Mouse (Mus musculus): ENCODE measurements around the gene Zfp658. TPM values are rescaled to one million over a fixed set of nuclear protein-coding genes. Genes with fewer than 3 reads are reported as not detected.

The Zfp658 gene
- polyA plus RNA-seq, 1 experiment: 1.7 TPM

DNA sequence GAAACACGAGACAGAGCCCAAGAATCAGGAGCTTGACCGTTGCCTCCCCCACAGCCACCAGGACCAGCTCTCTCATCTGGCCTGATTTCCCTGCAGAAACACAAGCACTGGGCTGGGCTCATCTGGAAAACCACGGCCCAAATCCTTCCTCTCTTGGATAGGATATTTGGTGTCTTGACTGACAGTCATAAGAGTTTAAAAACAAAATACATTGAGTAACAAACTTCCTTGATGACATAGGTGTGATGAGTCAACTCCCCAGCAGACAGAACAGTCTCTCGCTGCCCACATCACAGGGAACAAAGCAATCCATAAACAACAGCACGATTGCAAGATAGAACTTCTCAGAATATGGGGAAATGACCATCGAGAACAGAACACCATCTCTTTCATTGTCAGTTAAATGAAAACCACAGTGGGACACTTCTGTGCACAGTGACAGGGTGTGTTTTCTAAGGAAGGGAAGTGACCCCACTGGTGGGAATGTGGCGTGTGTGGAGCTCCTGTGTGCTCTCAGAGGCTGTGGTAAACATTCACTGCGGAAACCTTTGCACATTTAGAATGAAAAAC lies 31.8 kb upstream of the Zfp658 start:
- H3K36me3 ChIP-seq (ENCODE audit: control insufficient read depth, insufficient read depth, low read length, poor library complexity, severe bottlenecking): no peaks in the 10 kb centered on the region
- no peak overlapping the region for H3K27ac ChIP-seq (ENCODE audit: insufficient read depth, low read length)
- H3K9ac ChIP-seq (ENCODE audit: low read depth, poor library complexity, severe bottlenecking): no peak overlapping the region
- no peaks in the 10 kb centered on the region for H3K9me3 ChIP-seq (replicated peaks; ENCODE audit: control insufficient read depth, insufficient read depth, low read length, poor library complexity, severe bottlenecking)
- no peaks in the 10 kb centered on the region for H3K4me1 ChIP-seq (ENCODE audit: control insufficient read depth, insufficient read depth, low read length)
- no peaks in the 10 kb centered on the region for H3K27me3 ChIP-seq (ENCODE audit: control insufficient read depth, insufficient read depth, low read length, poor library complexity, severe bottlenecking)
- no peak for TF ChIP-seq CTCF (IDR thresholded peaks at IDR 0.05; ENCODE audit: low read depth, low read length)
- no peak for TF ChIP-seq EP300 (IDR thresholded peaks at IDR 0.05; ENCODE audit: insufficient read depth, low read depth, low read length)
- TF ChIP-seq POLR2A (IDR thresholded peaks at IDR 0.05; ENCODE audit: insufficient read depth, low read length): no peak
- H3K4me3 ChIP-seq (ENCODE audit: low read depth, low read length): no peak overlapping the region

- Histone ChIP-seq H3K36me3 (ENCODE audit: control insufficient read depth, insufficient read depth, low read length, poor library complexity, severe bottlenecking) (no peaks in the 10 kb centered on the region), H3K27ac (ENCODE audit: insufficient read depth, low read length) (no peak overlapping the region), H3K9ac (ENCODE audit: low read depth, poor library complexity, severe bottlenecking) (no peak overlapping the region), H3K4me3 (ENCODE audit: low read depth, low read length) (no peak overlapping the region), H3K27me3 (ENCODE audit: control insufficient read depth, insufficient read depth, low read length, poor library complexity, severe bottlenecking) (no peaks in the 10 kb centered on the region), H3K9me3 (replicated peaks; ENCODE audit: control insufficient read depth, insufficient read depth, low read length, poor library complexity, severe bottlenecking) (no peaks in the 10 kb centered on the region), H3K4me1 (ENCODE audit: control insufficient read depth, insufficient read depth, low read length) (no peaks in the 10 kb centered on the region)
- no peak for TF ChIP-seq CTCF (IDR thresholded peaks at IDR 0.05; ENCODE audit: low read depth, low read length)
- no peak for TF ChIP-seq EP300 (IDR thresholded peaks at IDR 0.05; ENCODE audit: insufficient read depth, low read depth, low read length)
- TF ChIP-seq POLR2A (IDR thresholded peaks at IDR 0.05; ENCODE audit: insufficient read depth, low read length): no peak
Observed at GRCm38 (mm10) chr7:43532936-43533505, 29.0 kb upstream of the Zfp658 start.

GRCm38 (mm10) chr7:43538524-43538923 lies 23.5 kb upstream of the Zfp658 start:
- TF ChIP-seq EP300 (IDR thresholded peaks at IDR 0.05; ENCODE audit: insufficient read depth, low read depth, low read length) (no peak), CTCF (IDR thresholded peaks at IDR 0.05; ENCODE audit: low read depth, low read length) (no peak), POLR2A (IDR thresholded peaks at IDR 0.05; ENCODE audit: insufficient read depth, low read length) (no peak)
- H3K36me3 ChIP-seq (ENCODE audit: control insufficient read depth, insufficient read depth, low read length, poor library complexity, severe bottlenecking): no peaks in the 10 kb centered on the region

DNA sequence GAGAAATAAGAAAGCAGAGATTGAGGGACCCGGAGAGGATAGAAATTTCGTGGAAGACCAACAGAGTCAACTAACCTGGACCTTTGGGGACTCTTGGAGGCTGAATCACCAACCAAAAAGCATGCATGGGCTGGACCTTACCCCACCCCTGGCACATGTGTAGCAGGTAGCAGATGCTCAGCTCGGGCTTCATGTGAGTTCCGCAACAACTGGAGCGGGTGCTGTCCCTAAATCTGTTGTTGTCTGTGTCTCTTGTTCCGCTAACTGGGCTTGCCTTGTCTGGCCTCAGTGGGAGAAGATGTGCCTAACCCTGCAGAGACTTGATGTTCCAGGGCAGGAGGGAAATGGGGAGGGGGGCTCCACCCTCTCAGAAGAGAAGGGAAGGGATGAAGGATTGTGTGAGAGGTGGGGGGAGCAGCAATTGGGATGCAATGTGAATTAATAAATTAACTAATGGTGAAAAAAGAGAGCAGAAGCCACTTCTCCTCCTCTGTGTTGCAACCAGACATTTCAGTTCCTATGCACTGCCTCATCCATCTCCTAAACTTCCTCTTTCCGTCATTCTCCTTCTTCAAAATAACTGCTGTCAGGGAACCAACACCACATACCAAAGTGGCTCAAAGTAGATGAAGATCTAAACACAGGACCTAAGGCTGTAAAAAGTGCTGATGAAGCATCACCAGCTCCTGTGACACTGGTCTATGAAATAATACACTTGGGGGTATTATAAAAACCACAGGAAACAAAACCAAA lies 17.7 kb upstream of the Zfp658 start, which contains the start of gene Cd33:
TSS of gene Cd33 (minus strand) at position 204 of the 753 bp plus-strand sequence.
- no peak within 1 kb of the TSS for H3K4me3 ChIP-seq (ENCODE audit: low read depth, low read length)
- H3K4me1 ChIP-seq (ENCODE audit: control insufficient read depth, insufficient read depth, low read length): peaks cover 7% of the 10 kb centered on the region
- no peak within 1 kb of the TSS for H3K27ac ChIP-seq (ENCODE audit: insufficient read depth, low read length)
- no peaks in the 10 kb centered on the region for H3K36me3 ChIP-seq (ENCODE audit: control insufficient read depth, insufficient read depth, low read length, poor library complexity, severe bottlenecking)
- no peaks in the 10 kb centered on the region for H3K27me3 ChIP-seq (ENCODE audit: control insufficient read depth, insufficient read depth, low read length, poor library complexity, severe bottlenecking)
- no peak for TF ChIP-seq POLR2A (IDR thresholded peaks at IDR 0.05; ENCODE audit: insufficient read depth, low read length)
- no peak for TF ChIP-seq EP300 (IDR thresholded peaks at IDR 0.05; ENCODE audit: insufficient read depth, low read depth, low read length)
- TF ChIP-seq CTCF (IDR thresholded peaks at IDR 0.05; ENCODE audit: low read depth, low read length): no peak
- H3K9me3 ChIP-seq (replicated peaks; ENCODE audit: control insufficient read depth, insufficient read depth, low read length, poor library complexity, severe bottlenecking): no peaks in the 10 kb centered on the region
- no peak within 1 kb of the TSS for H3K9ac ChIP-seq (ENCODE audit: low read depth, poor library complexity, severe bottlenecking)

More at GRCm38 (mm10) chr7:43538524-43538923, 23.5 kb upstream of the Zfp658 start:
- Histone ChIP-seq H3K9me3 (replicated peaks; ENCODE audit: control insufficient read depth, insufficient read depth, low read length, poor library complexity, severe bottlenecking) (no peaks in the 10 kb centered on the region), H3K4me3 (ENCODE audit: low read depth, low read length) (no peak overlapping the region), H3K9ac (ENCODE audit: low read depth, poor library complexity, severe bottlenecking) (no peak overlapping the region), H3K4me1 (ENCODE audit: control insufficient read depth, insufficient read depth, low read length) (no peaks in the 10 kb centered on the region), H3K27ac (ENCODE audit: insufficient read depth, low read length) (no peak overlapping the region), H3K27me3 (ENCODE audit: control insufficient read depth, insufficient read depth, low read length, poor library complexity, severe bottlenecking) (no peaks in the 10 kb centered on the region)

DNA sequence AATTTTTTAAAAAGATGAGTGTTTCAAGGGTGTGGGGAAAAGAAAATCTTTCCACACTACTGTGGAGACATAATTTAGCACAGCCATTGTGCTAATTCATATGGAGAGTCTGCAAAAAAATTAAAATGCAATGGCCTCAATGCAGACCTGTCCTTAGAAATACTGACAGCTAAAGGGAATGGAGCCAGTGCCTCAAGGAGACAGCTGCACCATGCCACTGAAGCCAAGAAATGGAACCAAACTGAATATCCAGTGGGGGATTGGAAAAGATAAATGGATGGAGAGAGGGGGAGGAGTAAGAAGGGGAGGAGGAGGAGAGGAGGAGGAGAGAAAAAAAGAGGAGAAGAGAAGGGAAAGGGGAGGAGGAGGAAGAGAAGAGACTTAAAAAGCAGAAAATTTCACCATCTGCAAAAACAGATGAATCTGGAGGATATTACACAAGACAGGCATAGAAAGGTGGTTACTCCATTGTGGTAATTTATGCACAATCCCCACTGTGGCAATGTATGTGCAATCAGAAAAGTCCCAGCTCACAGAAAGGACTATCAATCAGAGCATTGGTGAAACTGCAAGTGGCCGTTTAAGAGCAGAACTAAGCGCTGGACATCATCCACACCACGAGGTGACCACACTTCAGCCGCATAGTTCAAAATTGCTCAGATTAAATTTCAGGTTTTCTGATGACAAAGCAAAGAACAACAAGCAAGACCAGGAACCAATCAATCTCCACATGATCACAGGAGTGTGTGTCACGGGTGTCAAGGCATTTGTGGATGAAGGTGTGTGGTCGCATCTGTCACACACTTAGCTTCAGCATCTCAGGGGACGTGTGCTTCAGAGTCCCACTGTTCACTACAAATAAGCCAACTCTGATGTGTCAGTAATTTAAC lies 16.2 kb upstream of the Zfp658 start:
- H3K36me3 ChIP-seq (ENCODE audit: control insufficient read depth, insufficient read depth, low read length, poor library complexity, severe bottlenecking): no peaks in the 10 kb centered on the region
- peaks cover 7% of the 10 kb centered on the region for H3K4me1 ChIP-seq (ENCODE audit: control insufficient read depth, insufficient read depth, low read length)
- H3K9ac ChIP-seq (ENCODE audit: low read depth, poor library complexity, severe bottlenecking): no peak overlapping the region
- H3K9me3 ChIP-seq (replicated peaks; ENCODE audit: control insufficient read depth, insufficient read depth, low read length, poor library complexity, severe bottlenecking): no peaks in the 10 kb centered on the region
- H3K27me3 ChIP-seq (ENCODE audit: control insufficient read depth, insufficient read depth, low read length, poor library complexity, severe bottlenecking): no peaks in the 10 kb centered on the region
- no peak overlapping the region for H3K27ac ChIP-seq (ENCODE audit: insufficient read depth, low read length)
- H3K4me3 ChIP-seq (ENCODE audit: low read depth, low read length): no peak overlapping the region
- no peak for TF ChIP-seq CTCF (IDR thresholded peaks at IDR 0.05; ENCODE audit: low read depth, low read length)
- TF ChIP-seq EP300 (IDR thresholded peaks at IDR 0.05; ENCODE audit: insufficient read depth, low read depth, low read length): no peak
- TF ChIP-seq POLR2A (IDR thresholded peaks at IDR 0.05; ENCODE audit: insufficient read depth, low read length): no peak
